Mouse (Mus musculus): ENCODE data around the gene Trim71. TPM values are rescaled to one million over a fixed set of nuclear protein-coding genes. Genes with fewer than 3 reads are reported as not detected.

The Trim71 gene
- total RNA-seq, 2 experiments from 2014 or later: 0.72 to 0.84 TPM

GRCm38 (mm10) chr9:114553828-114554227 is 10.3 kb downstream of the Trim71 start:
- no peak overlapping the region for H3K4me3 ChIP-seq
- DNase-seq (ENCODE audit: extremely low spot score in 1 of 2, low spot score in 2 of 2): no peak
- no peak for TF ChIP-seq CTCF (IDR thresholded peaks at IDR 0.05)
- H3K27ac ChIP-seq: no peak overlapping the region
- intact Hi-C loops (cut with DNase I): no loop called here

GRCm38 (mm10) chr9:114550033-114550432 is 14.1 kb downstream of the Trim71 start:
- no peak for TF ChIP-seq CTCF (IDR thresholded peaks at IDR 0.05)
- Histone ChIP-seq H3K4me3 (no peak overlapping the region), H3K27ac (no peak overlapping the region)
- DNase-seq (ENCODE audit: extremely low spot score in 1 of 2, low spot score in 2 of 2): no peak
- intact Hi-C loops (cut with DNase I): no loop called here

- no peak for TF ChIP-seq CTCF (IDR thresholded peaks at IDR 0.05)
- no peak overlapping the region for H3K27ac ChIP-seq
- intact Hi-C loops (cut with DNase I): no loop called here
- H3K4me3 ChIP-seq: no peak overlapping the region
- DNase-seq (ENCODE audit: extremely low spot score in 1 of 2, low spot score in 2 of 2): no peak
Measured at GRCm38 (mm10) chr9:114549117-114549516, 15.1 kb downstream of the Trim71 start.

- intact Hi-C loops (cut with DNase I): no loop called here
- Histone ChIP-seq H3K27ac (no peak overlapping the region), H3K4me3 (no peak overlapping the region)
- DNase-seq (ENCODE audit: extremely low spot score in 1 of 2, low spot score in 2 of 2): no peak
- TF ChIP-seq CTCF (IDR thresholded peaks at IDR 0.05): no peak
Measured at GRCm38 (mm10) chr9:114548496-114548895, 15.7 kb downstream of the Trim71 start.

GRCm38 (mm10) chr9:114547643-114548077 is 16.5 kb downstream of the Trim71 start:
- TF ChIP-seq CTCF (IDR thresholded peaks at IDR 0.05): no peak
- intact Hi-C loops (cut with DNase I): no loop called here
- DNase-seq (ENCODE audit: extremely low spot score in 1 of 2, low spot score in 2 of 2): no peak
- Histone ChIP-seq H3K4me3 (no peak overlapping the region), H3K27ac (no peak overlapping the region)

- intact Hi-C loops (cut with DNase I): no loop called here
- no peak for TF ChIP-seq CTCF (IDR thresholded peaks at IDR 0.05)
- Histone ChIP-seq H3K4me3 (no peak overlapping the region), H3K27ac (no peak overlapping the region)
- DNase-seq (ENCODE audit: extremely low spot score in 1 of 2, low spot score in 2 of 2): no peak
Measured at GRCm38 (mm10) chr9:114546765-114547164, 17.4 kb downstream of the Trim71 start.

- Histone ChIP-seq H3K4me3 (no peak overlapping the region), H3K27ac (no peak overlapping the region)
- no peak for DNase-seq (ENCODE audit: extremely low spot score in 1 of 2, low spot score in 2 of 2)
- intact Hi-C loops (cut with DNase I): no loop called here
- no peak for TF ChIP-seq CTCF (IDR thresholded peaks at IDR 0.05)
Measured at GRCm38 (mm10) chr9:114544754-114545393, 19.3 kb downstream of the Trim71 start.

- H3K4me3 ChIP-seq: no peak overlapping the region
- no peak for DNase-seq (ENCODE audit: extremely low spot score in 1 of 2, low spot score in 2 of 2)
- no peak for TF ChIP-seq CTCF (IDR thresholded peaks at IDR 0.05)
- no peak overlapping the region for H3K27ac ChIP-seq
- intact Hi-C loops (cut with DNase I): no loop called here
Measured at GRCm38 (mm10) chr9:114543882-114544753, 20.1 kb downstream of the Trim71 start.

GRCm38 (mm10) chr9:114541279-114541741 is 22.9 kb downstream of the Trim71 start:
- Histone ChIP-seq H3K27ac (no peak overlapping the region), H3K4me3 (no peak overlapping the region)
- DNase-seq (ENCODE audit: extremely low spot score in 1 of 2, low spot score in 2 of 2): no peak
- no peak for TF ChIP-seq CTCF (IDR thresholded peaks at IDR 0.05)
- intact Hi-C loops (cut with DNase I): no loop called here

GRCm38 (mm10) chr9:114538996-114539563 is 25.1 kb downstream of the Trim71 start:
- intact Hi-C loops (cut with DNase I): no loop called here
- Histone ChIP-seq H3K4me3 (no peak overlapping the region), H3K27ac (no peak overlapping the region)
- no peak for TF ChIP-seq CTCF (IDR thresholded peaks at IDR 0.05)
- DNase-seq (ENCODE audit: extremely low spot score in 1 of 2, low spot score in 2 of 2): no peak

GRCm38 (mm10) chr9:114536628-114537027 is 27.5 kb downstream of the Trim71 start:
- no peak for TF ChIP-seq CTCF (IDR thresholded peaks at IDR 0.05)
- no peak overlapping the region for H3K27ac ChIP-seq
- no peak overlapping the region for H3K4me3 ChIP-seq
- intact Hi-C loops (cut with DNase I): no loop called here
- DNase-seq (ENCODE audit: extremely low spot score in 1 of 2, low spot score in 2 of 2): no peak
